Mouse (Mus musculus) retina, adult 2 months (tissue): ENCODE measurements around the gene Nmb.
"Not testable (repeated sequence)": the region's sequence is repeated elsewhere in the genome, so short reads cannot be mapped to it uniquely, and the experiment has no call there.

Source experiments
- DNase-seq: peaks from one replicate; pipeline ENCODE4 v3.0.0-alpha.2; 2012; ENCODE audit warnings: low read depth, low spot score

The Nmb gene

DNA sequence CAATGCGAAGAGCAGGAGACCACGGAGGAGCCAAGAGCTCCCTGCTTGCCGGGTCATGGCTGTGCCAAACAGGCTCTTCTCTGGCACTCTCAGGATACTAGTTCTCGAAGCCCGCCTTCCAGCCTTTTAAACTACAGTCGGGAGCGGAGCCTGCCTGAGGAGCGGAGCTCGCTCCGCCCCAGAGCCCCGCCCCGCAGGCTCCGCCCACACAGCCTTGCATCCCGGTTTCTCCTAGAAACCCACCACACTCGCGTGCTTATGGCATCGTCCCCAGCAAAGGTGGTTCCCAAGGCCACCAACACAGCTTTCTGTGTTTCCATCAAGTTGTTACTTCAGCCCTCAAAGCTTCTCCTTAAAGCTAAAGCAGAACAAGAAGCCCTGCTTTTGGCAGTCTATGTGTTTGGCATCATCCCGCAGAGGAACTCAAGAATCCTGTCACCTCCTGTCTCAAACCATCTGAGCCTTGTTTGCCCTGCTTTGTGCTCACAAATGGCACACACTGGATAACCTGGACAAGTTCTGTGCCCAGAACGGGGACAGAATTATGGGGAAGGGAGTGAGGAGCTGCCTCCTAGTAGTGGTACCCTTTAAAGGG lies at the start of gene Nmb:
Nmb (minus strand) TSS at position 156 of the 595 bp plus-strand sequence.
- no peak for DNase-seq

GRCm38 (mm10) chr7:80954251-80954650 lies 49.4 kb upstream of the Nmb start:
- DNase-seq, result no peak

GRCm38 (mm10) chr7:80952140-80952539 lies 47.3 kb upstream of the Nmb start:
- DNase-seq, result no peak

DNA sequence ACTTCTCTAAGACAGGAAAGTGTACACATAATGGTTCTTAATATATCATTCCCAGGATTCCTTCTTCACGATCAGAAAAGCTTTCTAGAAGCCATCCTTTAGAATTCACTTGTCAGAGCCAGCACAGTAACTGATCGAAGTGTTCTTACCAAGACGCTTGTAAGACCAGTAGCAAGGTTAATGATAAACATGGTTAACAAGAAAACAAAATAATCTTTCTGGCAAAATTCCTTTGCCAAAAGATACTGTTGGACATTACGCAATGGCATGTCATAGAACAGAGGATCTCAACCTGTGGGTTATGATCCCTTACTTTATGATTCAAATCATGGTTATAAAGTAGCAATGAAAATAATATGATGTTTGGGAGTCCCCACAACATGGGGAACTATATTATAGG lies 46.6 kb upstream of the Nmb start:
- DNase-seq, result no peak

GRCm38 (mm10) chr7:80947445-80948350 lies 42.8 kb upstream of the Nmb start, which contains the start of gene Sec11a:
Sec11a (minus strand) TSS chr7:80947780.
- DNase-seq, result peak; percentile 83

- no peak for DNase-seq
Observed at GRCm38 (mm10) chr7:80939808-80940207, 34.9 kb upstream of the Nmb start.

DNA sequence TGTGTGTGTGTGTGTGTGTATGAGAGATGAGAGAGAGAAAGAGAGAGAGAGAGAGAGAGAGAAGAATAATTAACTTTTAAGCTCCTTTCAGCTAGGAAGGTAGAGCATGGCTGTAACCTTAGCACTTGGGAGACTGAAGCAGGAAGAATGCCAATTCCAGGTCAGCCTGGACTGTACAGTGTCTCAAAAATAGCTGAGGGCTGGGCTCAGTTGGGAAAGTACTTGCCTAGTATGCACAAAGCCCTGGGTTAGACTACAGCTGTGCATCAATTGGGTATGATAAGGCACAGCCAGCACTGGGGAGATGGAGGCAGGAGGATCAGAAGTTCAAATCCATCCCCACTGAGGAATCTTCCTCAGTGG lies 32.4 kb upstream of the Nmb start:
- DNase-seq, result not testable (repeated sequence)

- DNase-seq, result not testable (repeated sequence)
Observed at GRCm38 (mm10) chr7:80936617-80937303, 31.9 kb upstream of the Nmb start.

GRCm38 (mm10) chr7:80935834-80936233 lies 31.0 kb upstream of the Nmb start:
- no peak for DNase-seq

DNA sequence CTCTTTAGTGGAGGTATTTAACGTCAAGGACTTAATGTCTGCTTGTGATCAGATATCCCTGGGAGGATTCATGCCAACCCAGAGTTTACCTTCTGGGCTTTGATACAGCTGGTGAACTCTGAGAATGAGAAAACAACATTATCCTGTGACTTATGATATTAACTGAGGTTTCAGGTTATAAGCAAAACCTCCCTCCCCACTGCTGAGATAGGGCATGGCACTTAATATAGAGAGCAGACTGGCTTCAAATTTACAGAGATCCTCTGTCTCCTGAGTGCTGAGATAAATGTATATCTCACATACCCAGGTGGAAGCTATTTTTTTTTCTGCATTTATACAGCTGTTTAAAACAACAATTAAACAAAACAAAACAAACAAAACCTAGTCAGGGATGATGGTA lies 27.9 kb upstream of the Nmb start:
- no peak for DNase-seq

- DNase-seq, result no peak
Observed at GRCm38 (mm10) chr7:80931618-80932207, 26.8 kb upstream of the Nmb start.

GRCm38 (mm10) chr7:80923165-80923564 lies 18.3 kb upstream of the Nmb start:
- DNase-seq, result no peak

GRCm38 (mm10) chr7:80919647-80920008 lies 14.8 kb upstream of the Nmb start:
- DNase-seq, result no peak

GRCm38 (mm10) chr7:80918982-80919646 lies 14.2 kb upstream of the Nmb start:
- DNase-seq, result no peak

DNA sequence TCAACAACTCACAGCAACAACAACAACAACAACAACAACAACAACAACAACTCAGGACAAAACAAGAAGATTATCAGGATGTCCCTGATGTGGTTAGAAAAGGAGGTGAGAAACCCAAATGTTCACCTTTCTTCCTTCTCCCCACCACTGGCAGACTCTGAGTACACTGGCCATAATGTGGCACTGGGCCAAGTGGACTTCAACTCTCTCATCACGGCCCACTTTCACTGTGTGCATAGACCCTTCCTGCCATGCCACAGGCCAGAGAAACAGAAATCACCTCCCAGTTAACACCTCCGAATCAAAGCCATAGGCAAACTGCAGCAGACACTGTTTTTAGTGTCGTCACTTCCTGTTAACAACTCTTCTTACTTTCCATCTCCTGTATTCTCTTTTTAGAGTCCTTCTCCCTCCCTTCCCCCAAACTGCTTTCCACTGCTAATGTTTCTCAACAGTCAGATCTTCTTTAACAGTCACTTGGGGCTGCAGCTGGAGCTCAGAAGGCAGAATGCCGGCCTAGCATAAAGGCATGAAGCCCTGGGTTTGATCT lies 13.1 kb upstream of the Nmb start:
- no peak for DNase-seq

DNA sequence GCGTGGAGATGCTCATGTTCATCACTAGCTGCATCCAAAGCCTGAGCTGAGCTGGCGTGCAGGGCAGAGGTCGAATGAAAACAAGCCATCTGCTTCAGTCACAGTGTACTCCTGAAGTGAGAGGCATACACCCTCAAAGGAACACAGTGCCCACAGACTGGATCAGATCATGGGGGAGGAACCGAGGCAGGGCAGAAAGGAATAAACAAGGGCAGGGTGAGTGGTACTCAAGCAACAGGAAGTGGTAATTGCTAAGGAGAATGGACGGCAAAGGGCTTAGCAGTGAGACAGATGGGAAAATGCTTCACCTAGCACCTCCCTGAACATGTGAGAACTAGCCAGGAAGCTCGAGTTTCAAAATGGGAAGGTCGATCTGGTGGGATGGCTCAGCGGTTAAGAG lies 7.6 kb upstream of the Nmb start:
- DNase-seq, result no peak

GRCm38 (mm10) chr7:80911053-80911452 lies 6.2 kb upstream of the Nmb start:
- DNase-seq, result no peak

DNA sequence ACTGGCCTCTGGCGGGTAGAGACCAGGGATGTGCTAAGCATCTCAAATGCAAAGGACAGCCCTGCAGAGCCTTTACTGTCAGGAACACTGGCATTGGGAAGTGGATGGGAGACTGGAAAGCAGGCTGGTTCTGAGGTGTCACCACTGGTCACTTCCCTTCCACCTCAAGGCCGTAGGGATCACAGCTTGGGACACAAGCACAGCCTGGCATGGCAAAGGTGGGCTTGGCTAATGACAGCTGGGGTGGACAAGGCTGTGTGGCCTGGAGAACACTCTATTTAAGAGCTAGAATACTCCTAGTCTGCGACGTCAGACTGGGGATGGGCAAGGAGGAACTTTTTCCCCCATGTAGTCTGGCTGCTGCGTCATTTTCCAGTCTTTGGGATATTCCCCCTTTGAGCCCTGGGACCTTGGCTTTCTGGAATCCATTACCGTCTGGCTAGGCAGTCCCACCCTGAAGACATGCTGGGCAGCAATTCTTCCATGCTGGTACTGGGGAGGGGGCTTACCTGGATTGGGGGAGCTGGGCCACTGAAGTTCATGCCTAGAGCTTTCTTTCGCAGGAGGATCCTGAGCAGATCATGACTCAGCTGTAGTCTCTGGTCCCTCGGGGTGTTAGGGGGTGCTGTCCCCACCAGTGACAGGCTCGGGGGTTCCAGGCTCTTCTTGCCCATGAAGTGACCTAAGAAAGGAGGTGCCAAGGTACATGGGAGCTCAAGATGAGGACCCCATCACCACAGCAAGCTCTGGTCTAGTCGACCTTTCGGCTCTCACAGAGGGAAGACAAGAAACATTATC lies 1.1 kb downstream of the Nmb start:
- no peak for DNase-seq

DNA sequence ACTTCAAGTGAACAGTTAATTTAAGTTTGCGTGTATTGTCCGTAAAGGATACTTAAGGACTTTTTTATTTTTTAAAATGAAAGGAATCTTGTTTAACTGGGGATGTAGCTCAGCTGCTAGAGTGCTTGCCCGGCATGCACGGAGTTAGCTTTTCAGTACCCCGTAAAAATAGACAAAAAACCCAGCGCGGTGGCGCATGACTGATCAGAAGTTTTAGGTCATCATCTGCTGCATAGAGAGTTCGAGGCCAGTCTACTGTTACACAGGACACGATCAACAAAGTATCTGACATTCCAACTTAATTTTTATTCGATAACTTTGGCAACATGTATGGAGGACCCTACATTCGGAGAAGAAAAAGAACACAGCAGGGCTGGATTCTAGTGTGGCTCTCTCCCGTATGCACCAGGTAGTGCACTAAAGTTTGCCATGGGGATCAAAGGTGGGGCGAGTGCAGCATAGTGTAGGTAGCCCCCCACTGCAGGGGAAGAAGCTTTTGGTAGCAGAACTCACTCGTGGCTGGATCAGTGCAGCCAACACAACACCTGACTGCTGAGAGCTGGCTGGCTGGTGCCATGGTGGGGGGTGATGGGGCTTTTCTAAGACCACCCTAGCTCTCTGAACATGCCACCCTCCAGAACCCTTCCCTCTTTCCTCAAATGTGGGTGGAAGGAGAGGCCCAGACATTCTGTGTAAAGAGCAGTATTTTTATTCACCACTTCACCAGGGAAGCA lies 3.2 kb downstream of the Nmb start:
- no peak for DNase-seq
